Mouse (Mus musculus): ENCODE data around the gene Prickle2.
A peak's percentile ranks its signal among the peaks of the same experiment; 100 is the strongest.

Prickle2 gene

DNA sequence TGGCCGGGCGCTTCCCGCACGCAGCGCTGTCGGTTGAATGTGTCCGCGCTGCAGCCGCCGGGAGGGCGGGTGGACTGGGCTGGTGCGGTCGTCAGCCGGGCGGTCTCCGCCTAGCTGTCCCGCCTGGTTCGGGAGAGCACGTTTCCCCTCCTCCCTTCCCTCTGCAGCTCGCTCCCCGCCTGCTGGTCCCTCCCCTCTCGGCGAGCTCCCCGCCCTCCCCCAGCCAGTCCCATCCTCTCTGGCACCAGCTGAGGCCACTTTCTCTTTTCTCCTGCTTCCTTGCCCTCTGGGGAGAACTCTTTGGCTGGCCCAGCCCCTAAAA lies at the start of gene Prickle2:
Gene Prickle2 (minus strand): TSS at position 11 of the 322 bp plus-strand sequence.
- DNase-seq = peak; percentile 58

DNA sequence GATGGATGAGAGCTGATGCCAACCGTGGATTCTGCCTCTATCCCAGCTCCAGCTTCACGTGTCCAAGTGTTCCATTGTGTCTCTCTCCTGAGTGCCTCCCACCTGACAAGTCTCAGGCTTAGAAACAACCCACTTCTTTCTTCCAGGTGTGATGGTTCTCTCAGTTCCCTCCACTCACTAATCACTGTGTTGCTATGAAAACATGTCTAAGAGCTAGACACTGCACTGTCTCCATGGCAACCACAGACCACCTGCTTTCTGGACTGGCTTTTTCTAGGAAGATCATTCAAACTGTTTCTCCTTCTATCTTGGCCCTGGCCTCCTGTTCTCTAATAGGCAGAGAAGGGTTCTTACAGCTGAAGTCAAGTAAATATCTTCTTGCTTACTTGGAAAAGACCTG lies 46.8 kb upstream of the Prickle2 start:
- DNase-seq = no peak

DNA sequence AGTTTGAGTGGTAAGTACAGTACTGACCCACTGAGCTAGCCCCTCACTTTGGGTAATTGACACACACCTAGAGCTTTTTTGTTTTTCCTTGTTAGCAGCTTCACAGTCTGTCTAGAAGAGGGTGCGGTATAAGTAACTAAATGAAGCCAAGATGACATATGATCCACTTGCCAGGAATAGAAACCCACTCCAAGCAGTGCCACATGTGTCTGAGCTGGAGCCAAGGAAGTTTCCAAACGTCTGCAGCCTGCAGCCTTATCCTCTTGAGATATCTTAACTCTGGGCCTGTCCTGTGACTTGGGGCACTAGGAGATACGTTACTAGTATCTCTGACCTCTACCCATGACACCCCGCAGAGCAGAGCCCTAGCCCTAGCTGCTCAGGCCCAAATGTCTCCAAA lies 43.5 kb upstream of the Prickle2 start:
- DNase-seq = no peak

DNA sequence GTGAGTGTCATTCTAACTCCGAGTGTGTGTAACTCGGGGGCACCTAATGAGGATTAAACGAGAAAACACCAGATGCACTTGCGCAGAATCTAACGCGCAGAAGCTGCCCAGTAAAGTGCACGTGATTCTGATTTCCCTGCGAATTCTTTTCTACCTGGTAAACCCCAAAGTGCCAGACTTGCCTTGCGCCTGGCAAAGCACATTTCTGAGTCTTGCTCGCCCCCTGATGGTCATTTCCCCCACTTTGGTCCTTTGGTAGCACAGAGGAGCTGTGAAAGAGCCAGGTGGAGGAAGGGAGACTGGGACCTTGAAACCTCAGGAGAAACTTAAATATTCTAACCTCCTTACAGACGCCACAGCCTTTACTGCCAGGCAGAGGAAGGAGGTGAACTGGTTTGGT lies 37.6 kb upstream of the Prickle2 start:
- peak; percentile 41 for DNase-seq

DNA sequence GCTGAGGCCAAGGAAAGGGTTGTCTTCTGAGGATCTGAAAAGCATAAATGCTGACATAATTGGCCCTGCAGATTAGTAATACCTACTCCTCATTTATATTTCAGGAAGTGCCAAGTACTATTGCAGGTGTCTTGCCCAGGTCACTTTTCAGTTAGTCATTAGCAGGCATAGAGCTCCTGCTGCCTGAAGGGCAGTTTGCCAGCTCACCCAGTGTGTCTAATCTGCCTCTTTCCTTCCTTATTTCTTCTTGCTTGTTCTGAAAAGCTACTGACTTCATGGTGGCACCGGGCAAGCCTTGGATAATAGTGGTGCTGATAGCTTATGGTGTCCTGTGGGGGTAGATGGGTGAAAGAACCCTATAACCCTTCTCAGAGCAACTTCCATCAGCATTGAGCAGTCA lies 31.2 kb upstream of the Prickle2 start:
- DNase-seq = peak; percentile 60

DNA sequence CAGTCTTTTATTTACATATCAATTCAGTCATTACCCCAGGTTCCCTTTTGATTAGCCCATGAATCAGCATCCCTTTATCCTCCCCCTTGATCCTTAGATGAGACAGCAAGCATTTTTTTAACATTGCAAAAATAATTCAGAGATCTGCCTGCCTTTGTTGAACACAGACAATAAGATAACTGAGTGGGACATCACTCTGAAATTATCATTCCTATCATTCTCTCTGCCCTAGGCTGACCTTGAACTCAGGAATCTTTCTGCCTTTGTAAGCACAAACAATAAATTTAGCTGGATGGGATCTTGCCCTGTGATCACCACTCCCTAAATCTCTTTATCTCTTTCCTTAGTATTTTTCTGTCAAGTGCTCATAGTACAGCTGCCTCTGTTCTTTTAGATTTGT lies 27.7 kb upstream of the Prickle2 start:
- no peak for DNase-seq

DNA sequence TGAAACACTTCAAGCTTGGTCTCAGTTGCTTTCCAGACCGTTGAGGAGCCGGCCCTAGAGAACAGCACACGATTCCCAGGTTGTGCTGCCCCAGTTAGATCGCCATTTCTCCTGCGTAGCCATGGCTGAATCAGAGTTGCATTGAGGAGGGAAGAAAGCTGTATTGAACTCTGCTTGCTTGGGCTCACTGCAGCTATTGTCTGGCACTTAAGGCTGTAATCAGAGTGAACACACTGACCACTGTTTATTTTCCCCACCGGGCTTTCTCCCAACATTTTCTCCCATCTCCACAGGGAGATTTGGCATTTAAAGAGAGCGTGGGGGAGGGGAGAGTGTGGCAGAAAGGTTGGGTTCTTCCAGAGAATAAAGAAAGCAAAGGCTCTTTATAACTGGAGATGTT lies 22.6 kb upstream of the Prickle2 start:
- no peak for DNase-seq

DNA sequence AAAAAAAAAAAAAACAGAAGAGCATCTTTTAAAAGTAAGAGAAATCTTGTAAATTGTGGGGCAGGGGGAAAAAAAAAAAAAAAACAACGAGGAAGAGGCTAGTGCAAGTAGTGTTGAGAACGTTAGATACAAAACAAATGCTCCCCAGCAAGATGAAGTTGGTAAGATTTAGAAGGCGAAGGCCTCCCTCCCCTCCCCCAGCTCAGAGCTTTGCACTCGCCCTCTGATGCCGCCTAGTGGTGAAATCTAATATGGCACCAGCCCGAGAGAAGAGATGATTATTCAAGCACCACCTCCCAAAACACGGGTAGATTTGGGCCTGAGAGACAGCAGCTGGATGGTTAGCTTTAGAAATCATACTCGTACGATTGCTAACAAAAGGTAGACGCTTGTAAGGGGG lies 22.1 kb upstream of the Prickle2 start:
- peak; percentile 37 for DNase-seq

DNA sequence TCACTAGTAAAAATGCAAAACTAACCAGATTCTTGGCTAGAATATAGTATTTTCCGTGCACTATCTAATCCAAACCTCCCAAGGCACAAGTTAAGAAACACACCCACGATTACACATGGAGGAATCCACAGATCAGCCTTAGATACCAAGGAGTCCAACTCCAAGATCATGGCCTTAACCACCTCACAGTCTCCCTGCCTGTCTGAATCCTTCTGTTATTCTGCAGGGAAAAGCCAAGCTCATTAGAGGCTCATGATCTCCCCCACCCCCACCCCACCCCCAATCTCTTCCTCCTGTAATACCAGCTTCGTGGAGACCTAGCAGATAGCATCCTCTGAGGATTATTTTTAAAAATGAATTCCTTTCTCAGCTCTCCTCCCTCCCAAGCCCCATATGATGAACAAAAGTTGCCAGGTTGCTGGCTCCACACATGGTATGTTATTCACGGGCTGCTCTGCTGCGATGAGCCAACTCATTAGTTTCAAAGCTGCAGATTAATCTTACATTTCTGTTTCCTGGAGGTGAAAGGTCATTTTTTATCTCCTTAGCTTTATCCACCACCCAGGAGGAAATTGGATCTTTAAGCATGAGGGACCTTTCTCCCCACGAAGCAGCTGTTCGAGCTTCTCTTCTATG lies 21.5 kb upstream of the Prickle2 start:
- no peak for DNase-seq

DNA sequence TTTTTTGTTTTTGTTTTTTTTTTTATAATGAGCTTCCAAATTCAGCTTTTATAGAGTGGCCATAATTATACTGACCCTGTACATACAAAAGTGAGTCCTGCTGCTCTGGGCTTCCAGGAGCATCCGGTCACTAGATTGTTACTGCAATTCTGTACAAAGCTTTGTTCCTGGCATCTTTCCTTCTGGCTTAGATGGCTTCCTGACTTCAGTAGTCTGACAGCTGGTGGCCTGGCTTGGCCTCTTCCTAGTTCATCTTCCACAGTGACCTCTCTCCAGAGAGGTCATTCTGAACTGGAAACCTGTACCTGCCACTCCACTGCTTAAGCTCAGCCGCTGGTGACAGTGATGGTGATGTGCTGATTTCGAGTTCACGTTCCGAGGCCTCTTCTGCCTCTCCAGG lies 20.2 kb upstream of the Prickle2 start:
- peak; percentile 29 for DNase-seq

DNA sequence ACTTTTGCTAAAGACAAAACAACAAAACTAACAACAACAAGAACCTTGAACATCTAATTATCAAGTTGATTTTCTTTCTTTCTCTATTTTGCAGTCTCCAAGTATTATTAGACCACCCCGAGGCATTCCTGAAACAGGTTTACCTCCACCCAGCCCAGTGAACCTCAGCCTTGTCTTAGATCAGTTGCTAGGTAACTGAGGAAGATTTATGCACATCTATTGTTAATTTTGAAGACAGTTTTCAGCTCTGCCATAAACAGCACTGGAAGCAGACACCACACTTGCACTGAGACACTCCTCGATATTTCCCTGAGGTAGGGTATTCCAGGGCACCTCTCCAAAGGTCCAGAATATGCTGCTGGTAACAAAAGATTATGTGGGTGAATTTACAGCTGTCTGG lies 18.4 kb upstream of the Prickle2 start:
- no peak for DNase-seq

DNA sequence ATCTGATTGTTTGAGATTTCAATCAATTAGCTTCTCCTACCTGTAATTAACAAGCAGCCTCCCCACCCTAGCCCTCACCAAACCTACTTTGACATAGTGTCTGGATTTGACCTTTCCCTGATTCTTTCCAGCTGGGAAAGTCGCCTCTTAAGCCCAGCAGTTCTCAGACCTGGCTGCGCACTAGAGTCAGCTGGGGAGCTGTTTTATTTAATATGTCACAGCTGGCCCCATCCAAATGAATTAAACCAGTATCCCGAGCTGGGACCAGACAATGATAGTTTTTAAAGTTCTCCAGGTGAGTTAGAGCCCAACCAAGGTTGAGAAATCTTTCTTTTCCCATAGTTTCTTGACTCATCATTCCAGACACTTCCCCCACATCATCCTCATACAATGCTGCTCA lies 9.9 kb upstream of the Prickle2 start:
- DNase-seq = no peak

DNA sequence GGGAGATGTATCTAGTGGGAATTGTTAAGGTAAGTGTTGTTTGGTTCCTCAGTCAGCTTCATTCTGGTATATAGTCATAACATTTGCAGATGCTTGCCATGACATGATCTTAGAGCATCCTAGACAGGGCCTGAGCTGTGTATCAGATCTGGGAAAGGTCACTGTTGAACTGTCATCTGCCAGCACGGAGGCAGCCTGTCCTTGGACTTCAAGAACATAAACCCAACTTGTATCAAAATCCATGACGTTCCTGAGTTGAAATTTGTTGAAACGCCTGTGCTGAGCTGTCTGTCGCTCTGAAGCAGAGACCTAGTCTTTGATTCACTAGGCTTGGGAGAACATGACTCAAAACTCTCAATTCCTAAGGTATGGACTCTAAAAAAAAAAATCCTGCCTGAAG lies 8.8 kb upstream of the Prickle2 start:
- no peak for DNase-seq

DNA sequence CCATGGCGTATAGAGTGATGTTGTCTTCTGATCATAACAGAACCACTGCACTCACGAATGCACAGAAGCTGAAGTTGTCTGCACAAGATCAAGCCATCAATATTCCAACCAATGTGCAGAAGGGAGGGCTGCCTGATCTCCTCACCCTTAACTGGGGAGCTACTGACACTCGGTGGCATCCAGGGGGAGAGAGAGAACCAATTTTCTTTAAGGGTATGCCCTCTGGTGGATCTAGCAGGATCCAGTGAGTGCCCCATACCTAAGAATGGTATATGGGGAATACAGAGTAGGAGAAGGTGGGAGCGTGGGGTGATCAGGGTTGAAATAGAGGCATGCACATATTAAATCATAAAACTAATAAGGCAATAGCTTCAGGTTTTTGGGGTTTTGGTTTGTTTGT lies 2.2 kb upstream of the Prickle2 start:
- no peak for DNase-seq

DNA sequence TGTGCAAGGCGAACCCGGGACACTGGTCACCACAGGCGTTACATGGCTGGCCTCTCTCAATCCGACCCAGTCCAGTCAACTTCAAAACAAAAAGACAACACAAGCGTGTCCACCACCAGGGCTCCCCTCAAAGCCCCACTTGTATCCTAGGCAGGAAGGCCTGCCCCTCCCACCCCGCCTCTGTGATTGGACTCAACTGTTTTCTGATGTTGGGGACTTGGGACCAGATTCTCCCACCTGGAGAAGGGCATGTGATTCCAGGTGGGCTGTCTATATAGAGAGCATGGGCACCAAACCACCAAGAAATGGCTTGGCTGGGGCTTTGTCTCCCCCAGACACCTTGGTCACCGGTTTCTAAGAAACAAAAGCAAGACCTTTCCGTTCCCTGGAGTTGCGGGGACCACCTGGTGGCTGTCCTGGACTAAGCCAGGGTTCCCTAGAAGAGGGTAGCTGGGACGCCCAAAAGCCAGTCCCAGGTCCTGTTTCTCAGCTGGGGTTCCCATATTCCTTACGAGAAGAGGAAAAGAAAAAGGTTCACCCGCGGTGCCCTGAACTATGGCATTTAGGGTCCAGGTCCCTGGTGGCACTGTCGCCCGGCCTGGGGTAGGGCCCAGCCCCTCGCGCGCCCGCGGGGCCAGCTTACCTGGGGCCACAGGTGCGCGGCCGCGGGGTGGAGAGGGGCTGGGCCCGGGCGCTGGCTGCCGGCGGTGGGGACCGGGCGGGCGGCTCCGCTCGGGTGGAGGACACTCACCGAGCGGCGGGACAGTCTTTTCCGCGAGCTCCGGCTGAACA lies 406 bp downstream of the Prickle2 start:
- DNase-seq = no peak

DNA sequence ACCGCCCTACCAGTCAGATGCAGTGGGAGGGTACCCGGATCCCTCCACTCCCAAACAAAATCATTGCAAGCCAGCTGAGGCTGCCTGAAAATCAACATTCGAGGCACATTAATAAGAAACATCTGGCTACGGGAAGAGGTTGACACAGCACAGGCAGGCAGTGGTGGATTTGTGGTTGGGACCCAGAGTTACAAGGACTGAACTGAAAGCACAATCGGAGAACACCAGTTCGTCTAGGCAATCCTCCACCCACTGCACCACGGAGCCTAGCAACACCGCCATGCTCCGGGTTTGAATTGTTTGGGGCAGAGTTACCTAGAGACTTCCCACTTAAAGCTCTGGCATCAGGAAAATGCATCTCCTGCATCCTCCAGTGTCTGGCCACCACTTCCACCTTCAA lies 1.1 kb downstream of the Prickle2 start:
- DNase-seq = no peak

DNA sequence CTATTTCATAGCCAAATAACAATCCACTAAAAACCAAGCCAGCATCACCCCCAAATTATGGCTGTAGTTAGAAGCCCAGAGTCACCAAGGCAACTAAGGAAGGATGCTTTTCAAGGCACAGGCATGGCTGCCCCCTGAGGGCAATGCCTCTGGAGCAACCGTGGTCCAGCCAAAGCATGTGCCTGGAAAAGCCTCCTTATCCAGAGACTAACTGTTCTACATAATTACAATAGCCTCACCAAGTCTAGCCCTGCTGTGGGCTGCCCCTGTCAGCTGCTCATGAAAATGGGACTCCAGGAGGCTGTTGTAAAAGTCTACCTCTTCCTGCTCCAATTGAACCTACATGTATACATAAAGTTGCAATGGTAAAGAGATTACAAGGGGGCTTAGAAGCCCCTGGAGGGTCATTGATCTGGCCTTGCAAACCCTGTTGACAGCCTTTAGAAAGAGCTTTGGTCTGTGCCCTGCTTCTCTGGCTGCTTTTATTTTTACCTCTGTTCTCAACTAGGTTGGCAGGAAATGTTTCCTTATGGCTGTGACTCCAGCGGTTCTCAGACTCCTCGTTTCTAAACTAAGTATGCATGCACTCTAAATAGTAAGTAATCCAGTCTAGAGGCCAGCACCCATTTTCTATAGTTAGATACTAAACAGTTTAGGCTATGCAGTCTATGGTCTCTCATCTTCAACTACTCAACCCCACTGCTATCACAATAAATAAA lies 6.3 kb downstream of the Prickle2 start:
- DNase-seq = no peak

DNA sequence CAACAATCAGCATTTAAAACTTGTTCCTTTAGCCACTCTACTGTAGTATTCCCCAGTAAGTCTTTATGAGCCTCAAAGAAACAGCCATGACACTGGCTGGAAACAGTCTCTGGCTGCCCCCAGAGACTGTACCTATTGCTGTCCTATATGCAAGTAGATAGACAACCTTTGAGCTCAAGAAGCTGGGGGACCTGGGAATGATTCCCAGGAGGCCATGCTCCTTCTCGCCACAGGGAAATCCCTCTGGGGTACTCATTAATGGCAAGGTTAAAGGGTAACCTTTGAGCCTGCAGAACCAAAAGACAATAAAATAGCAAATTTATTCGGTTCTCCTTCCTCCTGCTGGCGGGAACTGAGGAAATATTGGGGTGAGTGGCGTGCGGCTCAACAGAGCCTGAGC lies 8.1 kb downstream of the Prickle2 start:
- peak; percentile 43 for DNase-seq

DNA sequence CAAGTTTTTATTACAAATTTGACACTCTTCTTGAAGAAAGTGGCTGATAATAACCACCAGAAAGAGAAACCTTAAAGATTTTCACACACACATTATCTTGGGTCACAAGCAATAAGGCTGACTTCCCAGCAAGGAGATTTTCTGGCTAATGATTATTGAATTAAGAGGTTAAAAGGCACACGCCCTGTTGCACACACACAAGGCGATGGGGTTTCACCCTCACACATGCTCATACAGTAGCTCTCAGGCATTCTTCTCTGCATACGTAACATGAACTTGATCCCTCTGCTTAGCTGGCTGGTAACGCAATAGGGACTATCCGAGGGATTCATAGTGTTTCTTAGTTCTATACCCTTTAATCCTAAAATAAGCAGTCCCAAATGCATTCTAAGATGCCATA lies 18.6 kb downstream of the Prickle2 start:
- no peak for DNase-seq

DNA sequence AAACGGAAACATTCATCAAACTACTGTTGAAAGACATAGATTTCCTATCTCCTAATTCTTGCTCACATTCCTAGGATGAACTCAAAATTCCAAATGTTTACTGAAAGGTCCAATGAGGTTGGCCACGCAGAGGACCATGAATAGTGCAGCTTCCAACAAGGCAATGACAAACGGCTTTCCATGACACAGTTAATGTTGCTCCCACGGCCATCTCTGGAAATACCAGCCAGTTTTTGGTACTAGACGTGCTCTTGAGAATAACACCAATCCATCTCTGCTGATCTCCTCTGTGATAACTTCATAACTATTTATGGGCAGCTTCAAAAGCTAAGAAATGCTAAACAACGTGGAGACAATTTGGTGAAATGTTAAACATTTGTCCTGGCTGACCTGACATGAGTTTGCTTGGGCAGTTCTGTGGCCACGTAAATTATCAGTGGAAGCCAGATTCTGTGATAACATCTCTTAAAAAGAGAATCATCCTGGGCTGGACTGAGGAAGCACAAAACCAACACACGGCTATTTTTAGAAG lies 31.5 kb downstream of the Prickle2 start:
- DNase-seq = no peak

DNA sequence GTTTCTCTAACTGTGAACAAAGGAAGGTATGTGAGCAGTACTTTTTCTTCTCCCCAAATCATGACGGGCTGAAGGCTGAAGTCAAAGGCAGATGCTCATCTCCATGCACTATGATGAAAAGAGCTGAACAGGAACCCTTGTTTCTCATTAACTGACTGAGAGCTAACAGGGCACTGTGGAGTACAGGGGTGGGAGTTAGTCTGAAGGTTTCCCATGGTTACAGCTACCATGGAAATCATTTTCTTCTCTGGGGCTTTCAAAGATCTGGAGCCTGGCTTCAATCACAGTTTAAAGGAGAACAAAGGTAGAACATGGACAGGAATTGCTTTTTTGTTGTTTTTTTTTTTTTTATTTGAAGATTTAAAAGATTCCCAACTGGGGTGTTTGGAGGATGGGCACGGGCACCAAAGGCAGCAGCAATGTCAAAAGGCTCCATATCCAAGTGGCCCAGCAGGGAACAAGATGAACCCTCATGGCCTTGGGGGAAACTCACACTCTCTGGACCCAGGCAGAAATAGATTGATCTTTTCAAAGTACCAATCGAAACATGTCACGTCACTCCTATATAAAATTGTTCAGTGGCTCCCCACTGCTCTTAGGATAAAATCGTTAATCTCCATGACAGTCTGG lies 35.3 kb downstream of the Prickle2 start:
- no peak for DNase-seq

DNA sequence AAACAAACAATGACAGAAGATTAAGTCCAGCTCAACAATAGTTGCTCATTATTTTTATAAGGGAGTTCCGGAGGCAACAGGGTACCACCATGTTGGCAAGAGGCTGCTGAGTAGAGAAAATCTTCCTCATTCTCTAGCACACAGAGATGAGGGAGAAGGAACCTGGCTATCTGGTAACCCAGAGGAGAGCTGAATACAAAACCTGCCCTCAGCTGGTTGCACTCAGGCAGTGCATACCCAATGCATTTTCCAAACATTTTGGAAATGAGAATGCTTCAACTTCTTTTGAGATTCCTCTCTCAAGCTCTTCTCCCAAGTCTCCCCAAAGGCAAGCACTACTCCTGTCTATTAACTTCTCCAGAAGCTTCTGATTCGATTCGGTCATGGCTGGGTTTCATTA lies 36.3 kb downstream of the Prickle2 start:
- DNase-seq = no peak

DNA sequence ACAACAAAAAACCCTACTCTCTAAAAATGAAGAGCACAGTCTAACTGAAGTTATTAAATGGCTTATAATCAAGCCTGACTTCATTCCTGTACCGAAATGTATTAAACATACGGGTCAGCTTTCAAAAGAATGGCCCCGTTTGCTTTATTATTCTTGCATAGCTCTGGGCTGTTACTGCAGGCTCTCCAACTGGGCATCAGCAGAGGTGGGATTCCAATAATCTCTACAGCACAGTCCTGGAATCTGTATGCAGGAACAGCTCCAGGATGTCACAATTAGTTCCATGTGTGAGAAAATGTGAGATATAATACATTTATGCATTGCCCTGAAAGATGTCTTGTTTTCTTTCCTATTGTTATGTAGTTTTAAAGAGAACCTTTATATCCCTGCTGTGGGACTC lies 38.4 kb downstream of the Prickle2 start:
- DNase-seq = no peak
